ENCODE assay signal across 13 mouse cellular contexts in genomic region chr2:151910919-151911500, GRCm38 (mm10). TPM values are rescaled to one million over a fixed set of nuclear protein-coding genes. Genes with fewer than 3 reads are reported as not detected.
A peak's percentile ranks its signal among the peaks of the same experiment; 100 is the strongest.
DNase-seq lines count a peak whose midpoint lies in the region; ATAC-seq and TF ChIP-seq lines count a peak whose summit lies in the region.
"Had no signal": no experiment of that assay in that cellular context is flagged by ENCODE, and none has a peak within 500 bp of the region (broad histone marks: within the 10 kb centered on the region; RNA-seq: fewer than 3 reads in every experiment).

Angpt4 (plus strand) TSS chr2:151911210.

- H3K9ac ChIP-seq in hindbrain, embryonic 12.5 days = no peak within 1 kb of the TSS; the same call in 1 of the 2 replicates
- H3K9ac ChIP-seq in intestine, embryonic 16.5 days (ENCODE audit: low read depth, low read length) = 0 out of 2 replicates have a peak within 1 kb of the TSS, but pooled peaks have one; percentile 2
- H3K9ac ChIP-seq: forebrain, embryonic 15.5 days; hindbrain, embryonic 13.5 days had no signal

- DNase-seq in hindbrain, embryonic 10.5 days (ENCODE audit: low spot score) = no peak
- DNase-seq in testis, postnatal 14 days (ENCODE audit: low spot score) = no peak
- DNase-seq in urinary bladder, adult 18-20 months (ENCODE audit: low spot score in 2 of 2) = no peak
- DNase-seq in layer of hippocampus, adult 9-10 months (ENCODE audit: low spot score) = no peak
- DNase-seq in liver = no peak
- DNase-seq: cerebellum, adult 9-10 months; right cerebral cortex, adult 18-20 months; thymus, adult 2 months had no signal

- H3K27ac ChIP-seq in hindbrain, embryonic 10.5 days = peak within 1 kb of the TSS; percentile 70
- no peak within 1 kb of the TSS for H3K27ac ChIP-seq in hindbrain, embryonic 12.5 days
- peak within 1 kb of the TSS; percentile 17; the same call in 1 of the 2 replicates for H3K27ac ChIP-seq in testis, adult 2 months (ENCODE audit: control insufficient read depth, insufficient read depth, low read depth, low read length)
- peak within 1 kb of the TSS; percentile 43 for H3K27ac ChIP-seq in intestine, embryonic 16.5 days (ENCODE audit: low read length)
- H3K27ac ChIP-seq: forebrain, embryonic 15.5 days; hindbrain, embryonic 13.5 days had no signal

- ATAC-seq in hindbrain, embryonic 12.5 days (ENCODE audit: low FRiP score) = no peak; the same call in 1 of the 2 replicates
- ATAC-seq in intestine, embryonic 16.5 days = peak; percentile 61; the same call in 1 of the 2 replicates
- ATAC-seq: forebrain, embryonic 15.5 days had no signal

- H3K9me3 ChIP-seq in hindbrain, embryonic 10.5 days = no peaks in the 10 kb centered on the region
- H3K9me3 ChIP-seq in hindbrain, embryonic 12.5 days (replicated peaks) = no peaks in the 10 kb centered on the region
- no peaks in the 10 kb centered on the region for H3K9me3 ChIP-seq in intestine, embryonic 16.5 days (ENCODE audit: control insufficient read depth, low read length)
- H3K9me3 ChIP-seq: forebrain, embryonic 15.5 days; hindbrain, embryonic 13.5 days had no signal

- TF ChIP-seq CTCF in testis, adult 2 months (IDR thresholded peaks at IDR 0.05; ENCODE audit: control insufficient read depth, insufficient read depth, insufficient replicate concordance, low read depth, low read length) = no peak

- WGBS in hindbrain, embryonic 10.5 days = 67% methylated on average over 12 of the region's 13 CpGs
- WGBS in hindbrain, embryonic 12.5 days = 68% methylated on average over 12 of the region's 13 CpGs
- WGBS in intestine, embryonic 16.5 days = 45% methylated on average over 13 of the region's 13 CpGs

- H3K4me1 ChIP-seq in hindbrain, embryonic 10.5 days (replicated peaks) = peaks cover 17% of the 10 kb centered on the region
- H3K4me1 ChIP-seq in hindbrain, embryonic 12.5 days = peaks cover 16% of the 10 kb centered on the region; the same call in 1 of the 2 replicates
- peaks cover 2% of the 10 kb centered on the region for H3K4me1 ChIP-seq in testis, adult 2 months (ENCODE audit: control insufficient read depth, insufficient read depth, low read length)
- peaks cover 16% of the 10 kb centered on the region for H3K4me1 ChIP-seq in intestine, embryonic 16.5 days (ENCODE audit: control insufficient read depth, insufficient read depth, low read length)
- H3K4me1 ChIP-seq: forebrain, embryonic 15.5 days had no signal

- H3K27me3 ChIP-seq in hindbrain, embryonic 10.5 days (ENCODE audit: insufficient read depth, poor library complexity, severe bottlenecking) = no peaks in the 10 kb centered on the region
- no peaks in the 10 kb centered on the region for H3K27me3 ChIP-seq in hindbrain, embryonic 12.5 days
- no peaks in the 10 kb centered on the region for H3K27me3 ChIP-seq in testis, adult 2 months (ENCODE audit: control insufficient read depth, insufficient read depth, low read length)
- H3K27me3 ChIP-seq in intestine, embryonic 16.5 days (replicated peaks; ENCODE audit: control insufficient read depth, insufficient read depth, low read length) = 0 out of 2 replicates have a peak, but pooled peaks cover 3% of the 10 kb centered on the region
- H3K27me3 ChIP-seq: forebrain, embryonic 15.5 days; hindbrain, embryonic 13.5 days had no signal

- no peaks in the 10 kb centered on the region for H3K36me3 ChIP-seq in hindbrain, embryonic 10.5 days
- no peaks in the 10 kb centered on the region for H3K36me3 ChIP-seq in hindbrain, embryonic 12.5 days
- no peaks in the 10 kb centered on the region for H3K36me3 ChIP-seq in testis, adult 2 months (ENCODE audit: control insufficient read depth, insufficient read depth, low read length)
- H3K36me3 ChIP-seq in intestine, embryonic 16.5 days (ENCODE audit: control insufficient read depth, insufficient read depth, low read length) = no peaks in the 10 kb centered on the region
- H3K36me3 ChIP-seq: forebrain, embryonic 15.5 days; hindbrain, embryonic 13.5 days had no signal

- TF ChIP-seq POLR2A in testis, adult 2 months (IDR thresholded peaks at IDR 0.05; ENCODE audit: control insufficient read depth, low read depth, low read length) = no peak

- H3K4me3 ChIP-seq in hindbrain, embryonic 10.5 days = no peak within 1 kb of the TSS
- no peak within 1 kb of the TSS for H3K4me3 ChIP-seq in hindbrain, embryonic 12.5 days
- no peak within 1 kb of the TSS for H3K4me3 ChIP-seq in testis, adult 2 months (ENCODE audit: control insufficient read depth, low read depth, low read length)
- H3K4me3 ChIP-seq in intestine, embryonic 16.5 days (ENCODE audit: low read length) = no peak within 1 kb of the TSS
- H3K4me3 ChIP-seq: forebrain, embryonic 15.5 days; hindbrain, embryonic 13.5 days had no signal

- no peak within 1 kb of the TSS for H3K4me2 ChIP-seq in hindbrain, embryonic 12.5 days (replicated peaks)
- no peak within 1 kb of the TSS for H3K4me2 ChIP-seq in intestine, embryonic 16.5 days (ENCODE audit: low read depth, low read length)
- H3K4me2 ChIP-seq: forebrain, embryonic 15.5 days; hindbrain, embryonic 13.5 days had no signal

RNA-seq across cellular contexts. Expression of gene Angpt4, which starts in this region (rescaled TPM):
- 0.22 and 0.31 TPM in 2 replicates for polyA plus RNA-seq in hindbrain, embryonic 10.5 days (2016; fragmentation: Nextera tagmentation; extraction: Ambion mirVana)
- polyA plus RNA-seq in hindbrain, embryonic 12.5 days (2016; fragmentation: Nextera tagmentation; extraction: Ambion mirVana) = 0.14 and 0.20 TPM in 2 replicates
- 2.2 and 2.5 TPM in 2 replicates for polyA plus RNA-seq in testis, adult 2 months (2012; rRNA removed)
- 0.89 and 1.0 TPM in 2 replicates for polyA plus RNA-seq in intestine, embryonic 16.5 days (2015; fragmentation: Nextera tagmentation; extraction: Ambion mirVana)
- polyA plus RNA-seq: forebrain, embryonic 15.5 days had no signal
